Mouse (Mus musculus) spleen, adult 2 months (tissue): ENCODE measurements around the gene Defb35.

Source experiments
- CTCF ChIP-seq: fragments of 200-500 bp; IDR thresholded peaks from 2 replicates; pipeline ENCODE4 v1.5.1; 2011; ENCODE audit warnings: mild to moderate bottlenecking, inconsistent platforms; ENCODE audit not compliant: insufficient read depth, insufficient read length, insufficient replicate concordance; ENCODE audit errors: extremely low read depth
- POLR2A ChIP-seq: fragments of 200-500 bp; IDR thresholded peaks from 2 replicates; pipeline ENCODE4 v1.6.1; 2011; ENCODE audit warnings: low read depth, low read length, inconsistent platforms

DNA sequence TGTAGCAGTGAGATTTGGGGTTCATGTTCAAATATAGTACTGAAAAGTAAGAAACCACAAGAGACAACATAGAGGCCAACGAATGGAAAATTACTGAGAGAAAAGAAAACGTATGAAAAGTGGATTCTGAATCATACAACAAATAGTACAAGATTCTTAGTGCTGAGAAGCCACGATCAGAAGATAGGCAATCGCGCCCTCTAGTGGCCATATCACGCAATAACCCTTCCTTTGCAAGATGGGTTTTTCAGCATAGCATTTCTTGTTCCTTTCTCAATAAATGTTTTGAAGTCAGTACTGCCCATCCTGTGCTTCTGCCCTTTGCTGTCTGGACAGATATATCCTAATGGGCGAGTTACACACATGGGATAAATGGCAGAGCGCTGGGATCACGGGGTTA lies 17.2 kb downstream of the Defb35 start:
- TF ChIP-seq CTCF (no peak), POLR2A (no peak)
